Mouse (Mus musculus): ENCODE measurements around the gene Ms4a5.
"Not testable (repeated sequence)": the region's sequence is repeated elsewhere in the genome, so short reads cannot be mapped to it uniquely, and the experiment has no call there.

Ms4a5 gene

DNA sequence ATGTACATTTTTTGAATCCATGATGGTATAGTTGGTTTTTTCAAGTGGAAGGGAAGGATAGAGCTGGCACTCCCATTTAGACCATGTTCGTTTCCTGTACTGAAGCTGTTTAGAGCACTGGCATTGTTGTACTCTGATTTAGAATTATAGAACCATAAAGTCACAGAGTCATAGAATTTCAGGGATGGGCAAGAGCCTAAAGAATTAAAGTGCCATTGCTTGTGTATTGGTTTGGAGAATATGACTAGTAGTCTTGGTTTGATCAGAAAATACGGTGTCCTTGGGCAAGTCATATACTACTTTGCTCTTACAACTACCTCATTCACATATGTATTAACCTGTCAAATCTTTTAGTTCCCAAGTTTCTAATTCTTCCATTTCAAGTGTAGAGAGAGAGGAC lies at the start of gene Ms4a5:
TSS of gene Ms4a5 (minus strand) at position 101 of the 400 bp plus-strand sequence.
- no peak for DNase-seq (ENCODE audit: low spot score)

DNA sequence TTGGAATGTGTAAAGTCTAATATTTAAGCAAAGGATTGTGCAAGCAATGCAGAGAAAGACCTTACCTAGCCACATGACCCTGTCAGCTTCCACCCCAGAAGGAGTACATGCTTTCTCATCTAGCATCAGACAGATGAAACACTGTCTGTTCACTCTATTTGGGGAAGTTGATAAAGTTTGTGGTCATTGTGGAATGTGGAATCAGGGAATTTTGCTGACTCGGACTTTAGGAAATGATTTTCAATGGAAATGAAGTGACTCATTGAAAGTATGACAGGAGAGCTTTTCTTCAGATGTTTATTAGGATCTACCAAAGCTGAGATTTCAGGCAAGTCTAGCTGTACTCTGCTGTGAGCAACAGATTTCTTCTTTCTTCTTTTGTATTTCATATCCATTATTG lies 37.5 kb upstream of the Ms4a5 start:
- DNase-seq (ENCODE audit: low spot score): no peak

DNA sequence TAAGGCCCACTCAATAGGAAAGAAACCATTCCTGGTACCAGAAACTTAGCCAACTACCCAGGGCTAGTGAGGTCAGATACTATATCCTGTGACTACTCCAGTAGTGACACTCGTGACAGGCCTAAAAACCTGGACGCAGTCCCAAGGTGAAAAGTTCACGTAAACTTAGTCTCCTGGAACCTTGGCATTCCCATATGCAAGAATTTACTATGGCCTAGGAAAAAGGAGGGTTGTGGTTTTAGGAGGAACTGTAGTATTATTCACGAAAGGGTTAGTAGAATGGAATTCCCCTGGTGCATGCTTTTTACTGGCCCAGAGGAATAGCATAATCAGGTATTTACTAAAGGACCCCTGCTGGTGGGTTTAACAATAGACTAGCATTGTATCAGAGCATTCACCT lies 33.1 kb upstream of the Ms4a5 start:
- DNase-seq (ENCODE audit: low spot score): no peak

DNA sequence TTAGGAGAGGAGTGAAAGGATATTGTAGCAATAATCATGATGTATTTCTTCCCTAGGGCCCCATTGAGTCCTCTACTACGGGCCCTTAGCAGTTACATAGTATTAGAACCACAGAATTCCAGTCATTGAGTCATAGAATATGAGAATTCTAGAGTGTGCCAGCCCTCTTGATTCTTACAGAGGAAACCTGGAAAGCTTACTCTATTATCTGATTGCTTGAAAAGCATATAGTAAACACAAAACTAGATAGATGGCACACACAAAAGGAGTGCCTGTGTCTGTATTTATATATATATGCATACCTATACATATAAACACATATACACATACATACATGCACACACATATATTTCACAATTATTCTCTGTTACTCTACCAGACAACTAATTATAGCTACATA lies 30.7 kb upstream of the Ms4a5 start, which contains the start of gene Ms4a14:
TSS of gene Ms4a14 (minus strand) at position 101 of the 400 bp plus-strand sequence.
- no peak for DNase-seq (ENCODE audit: low spot score)

DNA sequence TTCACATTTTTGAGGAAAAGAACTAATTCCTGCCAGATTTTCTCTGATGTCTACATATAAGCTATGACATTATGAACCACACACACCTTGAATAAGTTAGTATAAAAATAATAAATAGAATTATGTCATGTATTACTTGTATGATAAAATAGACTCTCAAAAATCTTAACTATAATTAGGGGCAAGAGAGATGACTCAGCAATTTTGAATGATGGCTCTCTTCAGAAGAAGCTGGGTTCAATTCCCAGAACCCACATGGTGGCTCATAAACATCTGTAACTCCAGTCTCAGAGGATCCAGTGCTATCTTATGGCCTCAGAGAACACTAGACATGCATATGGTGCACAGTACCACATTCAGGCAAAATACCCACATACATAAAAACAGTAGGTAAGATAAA lies 25.2 kb upstream of the Ms4a5 start:
- DNase-seq (ENCODE audit: low spot score): no peak

DNA sequence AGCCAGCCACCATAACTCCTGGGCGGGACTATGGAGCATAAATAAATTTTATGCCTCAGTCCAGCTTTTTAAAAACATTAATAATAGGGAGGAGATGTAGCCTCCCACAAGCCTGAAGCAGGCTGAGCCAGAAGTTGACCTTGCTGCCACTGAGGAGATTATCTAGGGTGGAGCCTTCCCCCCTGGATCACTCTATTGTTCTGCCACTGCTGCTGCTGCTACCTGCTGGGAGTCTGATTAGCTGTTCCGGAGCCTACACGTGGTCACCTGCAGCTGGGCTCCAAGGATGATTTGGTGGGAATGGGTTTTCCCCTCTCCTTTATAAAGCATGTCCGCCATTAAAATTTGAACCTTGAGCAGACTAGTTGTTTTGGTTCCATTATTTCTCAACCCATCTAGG lies 15.9 kb upstream of the Ms4a5 start:
- not testable (repeated sequence) for DNase-seq (ENCODE audit: low spot score)

DNA sequence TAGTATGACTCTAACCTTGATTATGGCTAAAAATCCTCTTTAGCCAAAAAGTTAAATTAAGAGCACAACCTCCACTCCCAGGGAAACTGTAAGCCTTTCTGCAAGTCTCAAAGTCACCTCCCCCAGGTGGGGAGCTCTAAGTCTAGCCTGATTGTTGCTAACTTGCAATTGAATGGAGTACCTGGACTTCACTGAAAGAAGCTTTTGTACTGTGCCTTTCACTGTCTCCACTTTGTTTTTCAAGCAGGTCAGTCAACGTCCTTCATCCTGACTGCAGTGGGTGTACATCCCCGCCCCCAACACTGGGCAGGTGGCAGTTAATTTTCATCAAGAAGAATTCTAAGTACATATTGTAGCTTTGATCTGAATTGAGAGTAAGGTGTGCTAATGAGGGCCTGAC lies 15.3 kb upstream of the Ms4a5 start:
- no peak for DNase-seq (ENCODE audit: low spot score)

DNA sequence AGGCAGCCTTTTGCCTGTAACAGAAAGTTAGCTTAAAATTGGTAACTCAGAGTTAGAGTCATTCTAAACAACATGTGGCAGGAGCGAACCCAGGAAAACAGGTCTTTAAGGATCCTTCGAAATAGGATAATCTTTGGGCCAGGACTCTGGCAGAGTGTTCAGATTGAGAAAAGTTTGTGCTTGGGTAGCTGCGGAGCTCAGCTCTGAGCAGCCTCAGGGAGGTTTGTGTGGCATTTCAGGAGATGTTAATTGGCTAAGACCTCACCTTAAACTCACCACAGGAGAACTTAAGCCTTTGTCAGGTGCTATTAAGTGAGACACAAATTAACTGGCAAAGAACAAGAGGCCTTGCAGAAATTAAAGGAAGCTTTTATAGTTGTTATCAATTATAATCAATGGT lies 9.9 kb upstream of the Ms4a5 start:
- DNase-seq (ENCODE audit: low spot score): not testable (repeated sequence)

DNA sequence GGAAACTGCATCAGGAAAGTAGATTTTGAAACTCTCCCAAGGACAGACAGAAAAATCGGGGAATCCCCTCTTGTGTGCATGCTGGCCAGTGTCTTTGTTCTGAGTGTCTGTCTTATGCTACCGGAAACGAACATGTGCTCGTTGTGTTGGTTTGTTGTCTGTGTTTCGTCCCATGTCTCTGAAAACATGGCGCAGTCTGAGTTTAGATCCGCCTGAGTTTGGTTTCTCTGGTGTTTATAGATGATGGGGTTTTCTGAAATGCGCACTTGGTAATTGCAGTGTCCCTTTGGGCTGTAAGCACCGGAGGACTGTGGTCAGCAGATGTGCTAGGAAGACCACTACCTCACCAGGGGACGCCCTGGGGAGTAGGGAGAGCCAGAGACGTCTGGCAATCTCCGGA lies 9.3 kb upstream of the Ms4a5 start:
- no peak for DNase-seq (ENCODE audit: low spot score)

DNA sequence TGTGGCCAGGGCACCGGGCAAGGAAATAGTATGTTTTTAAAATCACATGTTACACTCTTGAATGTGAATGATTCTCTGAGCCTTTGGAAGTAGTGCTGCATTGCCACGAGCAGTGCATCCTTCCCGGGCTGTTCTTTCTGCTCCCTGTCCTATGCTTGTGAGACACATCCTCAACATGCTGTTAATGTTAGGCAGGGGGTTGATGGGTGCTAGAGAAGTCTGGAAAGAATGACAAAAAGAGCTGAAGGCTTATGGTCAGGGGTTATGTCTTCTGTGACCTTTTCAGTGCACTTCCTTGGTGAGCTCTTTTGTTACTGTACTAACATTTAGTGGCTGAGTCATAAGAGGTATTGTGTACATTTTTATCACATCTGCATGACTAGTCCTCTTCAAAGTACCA lies 3.5 kb downstream of the Ms4a5 start:
- DNase-seq (ENCODE audit: low spot score): no peak

DNA sequence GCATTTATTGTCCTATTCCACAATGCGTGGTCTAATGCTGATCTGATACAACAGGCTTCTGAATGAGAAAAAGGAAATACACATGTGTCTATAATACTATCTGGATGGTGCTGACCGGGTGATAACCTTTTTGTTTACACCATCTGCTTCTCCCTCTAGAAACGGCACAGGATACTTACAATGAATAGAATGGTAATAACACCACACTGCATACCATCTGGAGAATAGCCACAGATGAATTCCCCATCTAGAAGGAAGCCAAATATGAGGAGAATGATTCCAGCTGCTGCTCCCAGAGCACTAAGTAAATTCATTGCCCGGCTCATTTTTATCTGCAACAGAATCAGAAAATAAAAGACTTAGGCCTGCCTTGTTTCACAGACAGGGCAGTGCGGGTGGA lies 7.2 kb downstream of the Ms4a5 start:
- DNase-seq (ENCODE audit: low spot score): no peak

DNA sequence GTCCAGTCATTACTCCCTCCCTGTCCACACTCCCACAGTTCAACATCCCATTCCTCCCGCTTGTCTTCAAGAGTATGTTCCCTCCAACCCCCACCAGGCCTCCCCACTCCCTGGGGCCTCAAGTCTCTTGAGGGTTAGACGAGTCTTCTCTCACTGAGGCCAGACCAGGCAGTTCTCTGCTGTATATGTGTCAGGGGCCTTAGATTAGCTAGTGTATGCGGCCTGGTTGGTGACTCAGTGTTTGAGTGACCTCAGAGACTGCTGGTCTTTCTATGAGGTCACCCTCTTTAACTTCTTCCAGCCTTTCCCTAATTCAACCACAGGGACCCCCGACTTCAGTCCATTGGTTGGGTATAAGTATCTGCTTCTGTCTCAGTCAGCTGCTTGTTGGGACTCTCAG lies 16.7 kb downstream of the Ms4a5 start:
- DNase-seq (ENCODE audit: low spot score): no peak

DNA sequence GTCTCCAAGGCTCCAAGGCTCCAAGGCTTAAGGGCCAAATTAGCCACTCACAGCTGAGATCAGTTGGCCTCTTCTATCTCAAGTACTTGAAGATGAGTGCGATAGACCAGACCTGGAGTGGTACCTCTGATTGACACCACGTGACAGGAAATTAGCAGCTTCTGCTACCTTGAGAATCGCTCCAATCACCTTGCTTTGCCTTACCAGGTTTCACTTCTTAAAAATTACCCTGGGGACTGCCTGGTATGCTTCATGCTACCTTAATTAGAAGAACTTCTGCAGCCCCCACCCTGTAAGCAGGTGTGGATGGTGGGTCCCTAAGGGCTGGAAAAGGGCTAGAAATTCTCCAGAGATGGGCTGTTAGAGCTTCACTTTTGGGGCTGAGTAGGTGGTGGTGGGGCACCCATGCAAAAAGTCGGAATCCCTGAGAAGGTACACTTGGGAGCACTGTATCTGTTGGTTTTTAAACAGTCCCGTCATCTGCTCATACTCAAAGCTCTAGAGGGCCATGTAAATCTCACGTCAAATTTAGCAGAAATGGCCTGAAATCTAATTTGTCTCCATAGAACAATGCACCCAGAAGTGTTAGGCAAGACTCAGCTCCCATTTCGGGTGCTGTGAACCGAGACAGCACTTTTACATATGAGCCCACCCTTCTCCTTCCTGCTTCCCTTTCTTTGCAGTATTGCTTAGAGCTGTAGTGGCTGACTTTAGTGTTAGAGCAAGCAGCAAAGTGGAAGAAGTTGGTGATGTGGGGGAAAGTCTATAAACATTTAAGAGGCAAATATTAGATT lies 17.4 kb downstream of the Ms4a5 start, which contains the start of gene Ms4a1:
TSS of gene Ms4a1 (minus strand) at position 190 of the 794 bp plus-strand sequence.
- DNase-seq (ENCODE audit: low spot score): no peak

DNA sequence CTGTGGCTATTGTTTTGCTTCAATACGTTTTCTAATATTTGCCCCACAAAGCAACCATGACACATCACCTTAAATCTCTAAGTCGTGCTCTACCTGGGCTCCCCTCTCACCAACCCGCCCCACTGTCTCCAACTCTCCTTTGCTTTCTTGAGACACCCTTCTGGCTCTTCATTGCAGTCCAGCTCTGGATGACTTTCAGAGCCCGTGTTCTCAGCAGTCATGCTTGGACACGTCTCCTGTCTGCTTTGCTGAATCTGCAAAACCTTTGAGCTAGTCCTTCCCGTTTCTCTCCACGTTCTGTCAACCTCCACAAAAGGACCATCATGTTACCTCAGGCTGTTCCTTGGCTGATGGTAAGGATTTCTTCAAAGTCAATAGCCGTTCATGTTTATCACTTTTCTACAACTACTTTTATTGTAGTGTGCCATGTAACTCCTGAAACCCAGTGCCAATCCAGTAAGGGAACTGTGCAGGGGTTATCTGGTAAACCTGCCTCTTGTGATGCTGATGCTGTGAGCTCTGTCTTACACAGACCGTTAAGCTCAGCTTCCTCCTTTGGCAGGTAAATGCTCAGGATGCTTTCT lies 19.0 kb downstream of the Ms4a5 start:
- DNase-seq (ENCODE audit: low spot score): no peak

DNA sequence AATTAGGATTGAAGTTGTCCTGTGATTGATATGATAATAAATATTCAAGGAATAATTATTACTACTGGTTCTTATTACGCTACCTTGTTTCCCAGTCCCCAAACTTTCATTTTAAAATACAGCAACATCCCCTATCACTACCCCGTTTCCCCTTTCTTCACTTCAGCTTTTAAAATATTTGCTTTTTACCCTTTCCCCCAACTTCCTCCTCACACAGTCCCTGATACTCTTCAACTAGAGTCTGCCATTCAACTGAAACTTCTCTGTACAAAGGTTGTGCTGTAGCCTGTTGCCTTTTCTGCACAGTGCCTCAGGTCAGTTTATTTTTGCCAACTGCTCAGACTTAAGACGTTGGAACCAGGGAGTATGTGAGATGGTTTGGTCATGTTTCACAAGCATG lies 20.1 kb downstream of the Ms4a5 start:
- DNase-seq (ENCODE audit: low spot score): no peak

DNA sequence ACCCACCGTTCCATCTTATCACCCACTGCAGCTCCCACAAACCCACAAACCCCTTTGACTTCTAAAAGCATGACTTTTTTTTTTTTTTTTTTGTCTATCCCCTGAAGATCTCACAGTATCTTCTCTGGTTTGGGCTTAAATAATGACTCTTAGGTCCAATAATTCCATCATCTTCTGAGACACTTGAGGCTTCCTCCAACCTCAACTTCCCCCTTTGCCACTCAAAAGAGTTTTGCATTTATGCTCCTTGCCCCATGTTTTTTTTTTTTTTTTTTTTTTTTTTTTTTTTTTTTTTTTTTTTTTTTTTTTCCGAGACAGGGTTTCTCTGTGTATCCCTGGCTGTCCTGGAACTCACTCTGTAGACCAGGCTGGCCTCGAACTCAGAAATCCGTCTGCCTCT lies 20.7 kb downstream of the Ms4a5 start:
- DNase-seq (ENCODE audit: low spot score): not testable (repeated sequence)

DNA sequence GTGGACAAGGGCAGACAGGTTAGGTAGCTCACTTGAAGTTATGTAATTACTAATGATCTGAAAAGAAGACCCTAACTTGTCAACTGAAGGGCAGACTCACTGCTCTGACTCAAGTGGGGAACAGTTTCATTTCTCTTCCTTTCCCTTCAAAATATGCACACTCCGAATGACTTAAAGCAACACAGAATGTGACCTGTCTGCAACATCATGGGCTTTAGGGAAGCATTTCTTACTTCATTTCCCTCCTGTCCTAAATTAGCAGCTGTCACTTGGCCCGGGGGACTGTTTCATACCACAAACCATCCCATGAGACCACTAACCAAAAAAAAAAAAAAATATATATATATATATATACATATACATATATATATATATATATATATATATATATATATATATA lies 22.2 kb downstream of the Ms4a5 start:
- DNase-seq (ENCODE audit: low spot score): no peak

DNA sequence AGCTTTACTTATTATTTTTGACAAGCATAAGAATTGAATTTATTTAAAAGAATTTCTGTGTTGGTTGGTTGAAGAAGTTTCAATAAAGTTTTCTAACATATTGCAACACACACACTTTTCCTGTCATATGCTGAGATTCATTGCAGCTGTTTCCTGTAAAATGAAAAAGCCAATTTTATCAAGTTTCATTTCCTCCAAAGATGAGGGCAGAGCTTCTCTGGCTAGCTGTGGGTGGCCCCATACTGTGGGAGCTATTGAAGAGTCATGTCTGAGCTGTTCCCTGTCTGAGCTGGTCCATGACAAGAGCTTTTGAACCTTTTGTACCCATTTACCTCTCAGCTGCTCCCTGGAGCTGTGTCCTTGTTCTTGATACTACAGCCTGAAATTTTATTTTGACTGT lies 39.4 kb downstream of the Ms4a5 start:
- no peak for DNase-seq (ENCODE audit: low spot score)

DNA sequence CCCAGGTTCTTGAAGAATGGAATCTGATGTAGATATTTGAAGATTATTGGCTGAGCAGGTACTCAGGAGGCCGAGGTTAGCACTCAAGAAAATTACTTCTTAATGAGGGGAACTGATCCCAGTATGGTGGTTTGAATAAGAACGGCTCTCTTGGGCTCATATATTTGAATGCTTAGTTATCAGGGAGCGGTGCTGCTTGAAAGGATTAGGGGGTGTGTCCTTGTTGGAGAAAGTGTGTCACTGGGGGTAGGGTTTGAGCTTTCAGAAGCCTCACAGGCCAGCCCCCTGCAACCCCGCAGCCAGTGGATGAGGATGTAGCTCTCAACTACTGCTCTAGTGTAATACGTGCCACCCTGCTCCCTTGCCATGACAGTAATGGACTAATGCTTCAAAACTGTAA lies 41.1 kb downstream of the Ms4a5 start:
- DNase-seq (ENCODE audit: low spot score): no peak

DNA sequence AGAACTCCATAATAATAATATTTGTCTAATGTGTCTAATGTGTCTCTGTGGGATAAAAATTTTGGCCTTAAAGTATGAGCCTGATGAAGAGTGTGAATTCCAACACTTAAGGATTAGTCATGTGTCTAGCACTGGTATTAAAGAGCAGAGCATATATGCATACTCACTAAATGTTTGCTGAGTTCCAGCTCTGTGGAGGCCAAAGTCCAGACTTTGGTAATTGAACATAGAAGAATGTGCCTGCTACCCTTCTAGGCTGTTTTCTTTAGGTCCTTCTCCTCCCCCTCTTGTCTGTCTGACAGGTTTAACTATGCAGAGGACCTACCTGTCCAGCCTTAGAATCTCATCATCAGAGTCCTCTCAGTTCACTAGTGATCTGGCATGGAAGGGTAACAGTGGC lies 47.9 kb downstream of the Ms4a5 start:
- no peak for DNase-seq (ENCODE audit: low spot score)

DNA sequence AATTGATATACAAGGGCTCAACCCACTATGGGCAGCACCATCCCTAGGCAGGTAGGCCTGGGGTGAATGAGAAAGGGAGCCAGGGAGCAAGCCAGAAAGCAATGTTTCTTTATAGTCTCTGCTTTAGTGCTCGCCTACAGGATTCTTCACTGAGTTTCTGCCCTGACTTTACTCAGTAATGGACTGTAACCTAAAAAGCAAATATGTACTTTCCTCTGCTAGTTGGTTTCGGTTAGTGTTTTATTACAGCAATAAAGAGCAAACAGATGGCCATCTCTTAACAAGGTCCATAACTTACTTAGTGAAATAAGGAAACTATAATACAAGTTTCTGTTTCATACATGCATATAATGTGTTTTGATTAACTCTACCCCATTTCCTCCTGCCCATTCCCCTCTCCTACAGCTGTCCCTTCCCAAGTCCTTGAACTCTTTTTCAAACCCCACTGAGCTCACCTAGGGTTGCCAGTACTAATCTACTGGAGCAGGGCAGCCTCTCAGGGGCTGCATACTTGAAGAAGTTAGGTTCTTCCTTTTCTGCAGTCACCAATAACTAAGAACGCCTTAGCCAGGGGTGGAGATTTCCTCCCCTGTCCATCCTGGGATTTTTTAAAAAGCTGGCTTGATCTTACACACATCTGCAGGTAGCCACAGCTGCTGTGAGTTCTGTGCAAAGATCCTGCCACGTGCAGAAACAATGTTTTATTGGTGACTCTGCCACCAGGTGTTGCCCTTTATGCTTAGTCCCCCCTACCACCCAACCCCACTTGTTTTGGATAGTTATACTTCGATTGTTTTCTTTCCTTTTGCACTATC lies 48.5 kb downstream of the Ms4a5 start:
- no peak for DNase-seq (ENCODE audit: low spot score)

DNA sequence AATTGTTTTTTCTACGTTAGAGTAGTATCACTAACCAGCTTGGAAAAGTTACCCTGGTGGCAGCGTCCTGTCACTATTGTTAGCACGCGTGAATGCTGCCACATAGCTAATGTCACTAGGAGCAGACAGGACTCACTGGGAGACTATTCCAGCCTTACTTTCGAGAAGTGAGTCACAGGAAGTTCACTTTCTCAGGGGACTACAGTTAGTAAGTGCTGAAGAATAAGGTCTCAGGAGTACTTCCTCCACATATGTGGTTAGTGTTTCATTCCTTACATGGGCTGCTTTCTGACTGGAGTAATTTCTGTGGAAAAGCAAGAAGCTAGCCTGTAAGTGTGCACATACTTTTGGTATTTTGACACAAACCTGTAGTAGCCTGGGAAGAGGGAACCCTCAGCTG lies 49.4 kb downstream of the Ms4a5 start:
- no peak for DNase-seq (ENCODE audit: low spot score)

DNA sequence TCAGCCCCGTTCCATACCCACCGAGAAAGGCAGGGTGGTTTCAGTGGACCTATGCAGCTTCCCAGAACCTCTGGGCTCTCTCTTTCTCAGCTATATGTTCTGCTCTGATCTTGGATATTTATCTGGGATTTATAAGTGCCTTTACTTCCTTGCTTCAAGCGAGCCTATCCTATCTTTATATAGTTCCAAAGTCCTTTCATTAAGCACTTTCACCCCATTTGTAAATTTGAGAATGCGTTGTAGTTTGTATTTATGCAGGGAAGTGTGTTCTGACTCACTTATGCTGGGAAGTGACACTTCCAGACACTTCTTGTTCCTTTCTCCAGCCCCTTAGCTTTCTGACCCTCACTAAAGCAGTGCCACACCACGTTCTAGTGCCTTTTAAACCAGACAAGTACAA lies 51.3 kb downstream of the Ms4a5 start, which contains the start of gene Ms4a12:
TSS of gene Ms4a12 (minus strand) at position 101 of the 400 bp plus-strand sequence.
- no peak for DNase-seq (ENCODE audit: low spot score)
